Mouse (Mus musculus) pancreas, adult 10 weeks (tissue): ENCODE results near the gene Bcl2a1b. TPM values are rescaled to one million over a fixed set of nuclear protein-coding genes. Genes with fewer than 3 reads are reported as not detected.

ENCODE experiments used
- polyA plus RNA-seq: library from polyadenylated mRNA; stranded (reverse); fragments of 350-450 nt; fragmentation: Illumina TruSeq; extraction: RNeasy Lipid Tissue Mini Kit (QIAGEN cat#74804); gene quantifications from one replicate; pipeline ENCODE4 v1.2.3, GENCODE M21; 2015; ENCODE audit warnings: low read depth, low replicate concordance; ENCODE audit not compliant: insufficient read depth

The Bcl2a1b gene
- polyA plus RNA-seq, result 2.2 TPM

GRCm38 (mm10) chr9:89198969-89199416 lies at the start of gene Bcl2a1b, which contains the start of gene Gm29094:
Gene Bcl2a1b, plus strand, starts transcription at chr9:89199209.
Gene Gm29094, plus strand, starts transcription at chr9:89199379.

DNA sequence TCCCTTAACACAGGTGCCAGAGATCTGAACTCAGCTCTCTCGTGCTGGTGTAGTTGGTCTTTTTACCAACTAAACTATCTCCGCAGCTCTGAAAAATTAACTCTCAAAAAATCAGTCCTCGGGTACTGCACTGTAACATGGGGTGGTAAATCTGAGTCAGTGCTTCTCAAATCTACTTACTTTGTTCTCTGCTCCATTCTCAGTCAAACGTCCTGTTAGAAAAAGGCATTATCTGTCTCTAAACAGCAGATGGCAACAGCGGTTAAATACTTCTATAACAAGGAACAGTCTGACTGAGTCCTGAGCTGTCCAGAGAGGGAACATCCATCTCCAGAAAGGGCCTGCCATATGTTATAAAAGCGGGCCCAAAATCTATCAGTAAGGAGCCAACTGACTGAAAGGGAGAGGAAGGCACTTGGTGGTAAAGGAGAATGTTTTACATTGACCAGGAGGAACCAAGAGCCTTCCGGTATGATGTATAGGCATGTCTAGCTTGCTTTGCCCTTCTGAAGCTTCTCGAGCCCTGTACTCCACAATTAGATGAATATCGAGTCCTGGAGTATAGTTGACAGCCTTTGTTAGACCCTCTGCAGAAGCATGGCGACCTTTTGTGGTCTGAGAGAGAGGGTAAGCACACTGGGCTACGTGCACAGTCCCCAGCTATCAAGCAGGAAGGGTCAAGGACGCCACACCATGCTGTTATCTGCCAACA lies 11.5 kb downstream of the Bcl2a1b start, which contains the start of gene Mthfs:
Gene Mthfs (plus strand): TSS at position 324 of the 712 bp plus-strand sequence.

Other genes with a start within 250 kb of the Bcl2a1b start
- gene Bcl2a1a, start 242.3 kb upstream of the Bcl2a1b start, polyA plus RNA-seq, result not detected
- gene Trim43b, start 106.4 kb upstream of the Bcl2a1b start, polyA plus RNA-seq, result not detected
- not detected for gene Gm29094, start 170 bp downstream of the Bcl2a1b start, polyA plus RNA-seq
- 3.9 TPM for gene Mthfs, start 11.5 kb downstream of the Bcl2a1b start, polyA plus RNA-seq